22 mouse cellular contexts compared by ENCODE assay signal in genomic region chr4:31354953-31355352, GRCm38 (mm10).
DNase-seq lines count a peak whose midpoint lies in the region; ATAC-seq and TF ChIP-seq lines count a peak whose summit lies in the region.
"Had no signal": no experiment of that assay in that cellular context is flagged by ENCODE, and none has a peak within 500 bp of the region (broad histone marks: within the 10 kb centered on the region; RNA-seq: fewer than 3 reads in every experiment).

No protein-coding gene starts in this region.

- H3K4me3 ChIP-seq in lung, embryonic 14.5 days (ENCODE audit: low read depth, low read length), result no peak overlapping the region
- no peak overlapping the region for H3K4me3 ChIP-seq in lung, embryonic 15.5 days
- H3K4me3 ChIP-seq in lung, embryonic 16.5 days (ENCODE audit: low read length), result no peak overlapping the region
- no peak overlapping the region for H3K4me3 ChIP-seq in lung, adult 2 months (replicated peaks; ENCODE audit: extremely low read depth, low read depth, low read length)
- H3K4me3 ChIP-seq in lung, postnatal 0 days (ENCODE audit: low read depth, low read length), result no peak overlapping the region

- H3K4me2 ChIP-seq in lung, embryonic 14.5 days, result no peak overlapping the region
- no peak overlapping the region for H3K4me2 ChIP-seq in lung, embryonic 15.5 days
- no peak overlapping the region for H3K4me2 ChIP-seq in lung, embryonic 16.5 days (ENCODE audit: low read depth, low read length)
- no peak overlapping the region for H3K4me2 ChIP-seq in lung, postnatal 0 days (replicated peaks; ENCODE audit: low read depth, low read length)

- no peak for TF ChIP-seq POLR2A in lung, adult 2 months (IDR thresholded peaks at IDR 0.05; ENCODE audit: borderline replicate concordance, extremely low read depth, low read depth, low read length)

- TF ChIP-seq EP300 in lung, postnatal 0 days (IDR thresholded peaks at IDR 0.05), result no peak

- ATAC-seq in lung, embryonic 14.5 days (ENCODE audit: insufficient read depth), result peak; percentile 85
- ATAC-seq in lung, embryonic 15.5 days (ENCODE audit: borderline replicate concordance, extremely low read depth, low FRiP score, low TSS enrichment), result peak; percentile 62
- peak; percentile 69; the same call in 1 of the 2 replicates for ATAC-seq in lung, embryonic 16.5 days (ENCODE audit: low read depth)
- no peak for ATAC-seq in lung, postnatal 0 days
- ATAC-seq: activated CD4-positive, CD25-positive, alpha-beta regulatory T cell, adult 4 months; CD4-positive, CD25-positive, alpha-beta regulatory T cell, adult 4 months; Patski had no signal

- no peak overlapping the region for H3K9ac ChIP-seq in lung, embryonic 14.5 days
- H3K9ac ChIP-seq in lung, embryonic 15.5 days, result no peak overlapping the region
- H3K9ac ChIP-seq in lung, embryonic 16.5 days (ENCODE audit: low read length), result no peak overlapping the region
- no peak overlapping the region for H3K9ac ChIP-seq in lung, postnatal 0 days (replicated peaks; ENCODE audit: low read depth)

- DNase-seq in lung, embryonic 14.5 days, result peak; percentile 80
- DNase-seq in lung, postnatal 36 days, result no peak
- no peak for DNase-seq in lung, postnatal 4 days
- DNase-seq in lung, adult 2 months, result no peak
- DNase-seq in lung, postnatal 0 days (ENCODE audit: low spot score), result peak; percentile 36
- no peak for DNase-seq in lung, postnatal 25 days (ENCODE audit: low spot score)
- DNase-seq: adrenal gland, adult 2 months; adrenal gland, adult 8-10 months; adrenal gland, postnatal 10 days; adrenal gland, postnatal 14 days; adrenal gland, postnatal 25 days; adrenal gland, postnatal 36 days; B cell, adult 2 months; cerebellum, adult 11 months; cerebellum, adult 11-12 months had no signal

- H3K27me3 ChIP-seq in lung, embryonic 14.5 days (ENCODE audit: insufficient read depth, low read length), result no peaks in the 10 kb centered on the region
- H3K27me3 ChIP-seq in lung, embryonic 15.5 days, result no peaks in the 10 kb centered on the region
- H3K27me3 ChIP-seq in lung, embryonic 16.5 days (ENCODE audit: control insufficient read depth, insufficient read depth, low read depth, low read length), result no peaks in the 10 kb centered on the region
- no peaks in the 10 kb centered on the region for H3K27me3 ChIP-seq in lung, postnatal 0 days (replicated peaks; ENCODE audit: insufficient read depth, low read length)
- H3K27me3 ChIP-seq: CH12.LX, Patski had no signal

- H3K4me1 ChIP-seq in lung, embryonic 14.5 days (ENCODE audit: insufficient read depth), result 0 out of 2 replicates have a peak, but pooled peaks cover 2% of the 10 kb centered on the region
- H3K4me1 ChIP-seq in lung, embryonic 15.5 days, result no peaks in the 10 kb centered on the region
- no peaks in the 10 kb centered on the region for H3K4me1 ChIP-seq in lung, embryonic 16.5 days (replicated peaks; ENCODE audit: control insufficient read depth, insufficient read depth, low read length)
- H3K4me1 ChIP-seq in lung, adult 2 months (ENCODE audit: control insufficient read depth, insufficient read depth, low read length), result no peaks in the 10 kb centered on the region
- H3K4me1 ChIP-seq in lung, postnatal 0 days (ENCODE audit: insufficient read depth, low read depth, low read length), result no peaks in the 10 kb centered on the region

- no peaks in the 10 kb centered on the region for H3K9me3 ChIP-seq in lung, embryonic 14.5 days (ENCODE audit: low read depth, low read length)
- no peaks in the 10 kb centered on the region for H3K9me3 ChIP-seq in lung, embryonic 15.5 days
- H3K9me3 ChIP-seq in lung, embryonic 16.5 days (ENCODE audit: control insufficient read depth, low read length), result no peaks in the 10 kb centered on the region
- no peaks in the 10 kb centered on the region for H3K9me3 ChIP-seq in lung, postnatal 0 days (ENCODE audit: low read length)

- WGBS in lung, embryonic 14.5 days, result 49% methylated on average over 2 of the region's 2 CpGs
- WGBS in lung, embryonic 15.5 days, result 50% methylated on average over 2 of the region's 2 CpGs
- 43% methylated on average over 2 of the region's 2 CpGs for WGBS in lung, embryonic 16.5 days
- WGBS in lung, adult 2 months, result 76% methylated on average over 2 of the region's 2 CpGs
- WGBS in lung, postnatal 0 days, result 58% methylated on average over 2 of the region's 2 CpGs

- TF ChIP-seq CTCF in lung, embryonic 14.5 days (IDR thresholded peaks at IDR 0.05; ENCODE audit: low read depth), result no peak
- TF ChIP-seq CTCF in lung, adult 2 months (IDR thresholded peaks at IDR 0.05; ENCODE audit: insufficient read depth, low read length), result no peak
- no peak for TF ChIP-seq CTCF in lung, postnatal 0 days (IDR thresholded peaks at IDR 0.05)

- peak overlapping the region; percentile 42; the same call in 1 of the 2 replicates for H3K27ac ChIP-seq in lung, embryonic 14.5 days (ENCODE audit: low read depth)
- no peak overlapping the region for H3K27ac ChIP-seq in lung, embryonic 15.5 days
- H3K27ac ChIP-seq in lung, embryonic 16.5 days (ENCODE audit: low read length), result no peak overlapping the region
- no peak overlapping the region for H3K27ac ChIP-seq in lung, postnatal 0 days (ENCODE audit: low read length)

- H3K36me3 ChIP-seq in lung, embryonic 14.5 days (ENCODE audit: insufficient read depth), result no peaks in the 10 kb centered on the region
- H3K36me3 ChIP-seq in lung, embryonic 15.5 days, result no peaks in the 10 kb centered on the region
- no peaks in the 10 kb centered on the region for H3K36me3 ChIP-seq in lung, embryonic 16.5 days (ENCODE audit: control insufficient read depth, insufficient read depth, low read length)
- H3K36me3 ChIP-seq in lung, postnatal 0 days (ENCODE audit: insufficient read depth, low read length), result no peaks in the 10 kb centered on the region
- H3K36me3 ChIP-seq: G1E had no signal

Comparison
In these comparisons a context has a peak if more than half of its experiments do, and no peak if none do; other contexts are left out.
1. DNase-seq: peak in lung, embryonic 14.5 days (single experiment) and lung, postnatal 0 days (single experiment); none in lung, postnatal 36 days (single experiment), lung, postnatal 4 days (0 of 2), lung, adult 2 months (single experiment) and lung, postnatal 25 days (single experiment).